Mouse (Mus musculus): ENCODE measurements around the gene Prr14.
"Not testable (repeated sequence)": the region's sequence is repeated elsewhere in the genome, so short reads cannot be mapped to it uniquely, and the experiment has no call there.

The Prr14 gene

DNA sequence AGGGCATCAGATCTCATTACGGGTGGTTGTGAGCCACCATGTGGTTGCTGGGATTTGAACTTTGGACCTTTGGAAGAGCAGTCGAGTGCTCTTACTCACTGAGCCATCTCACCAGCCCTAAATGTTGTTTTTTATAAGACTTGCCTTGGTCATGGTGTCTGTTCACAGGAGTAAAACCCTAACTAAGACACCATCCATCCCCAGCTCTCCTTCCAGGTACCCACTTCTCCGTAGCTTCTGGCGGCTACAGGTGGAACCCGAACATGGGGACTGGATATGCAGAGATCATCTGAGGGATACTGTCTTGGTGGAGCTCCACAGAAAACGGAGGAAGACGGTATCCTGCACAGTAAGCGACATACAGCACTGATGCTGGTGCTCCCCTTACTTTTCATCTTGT, at the start of gene Prr14:
TSS of gene Prr14 (plus strand) at position 301 of the 400 bp plus-strand sequence.
- not testable (repeated sequence) for DNase-seq

DNA sequence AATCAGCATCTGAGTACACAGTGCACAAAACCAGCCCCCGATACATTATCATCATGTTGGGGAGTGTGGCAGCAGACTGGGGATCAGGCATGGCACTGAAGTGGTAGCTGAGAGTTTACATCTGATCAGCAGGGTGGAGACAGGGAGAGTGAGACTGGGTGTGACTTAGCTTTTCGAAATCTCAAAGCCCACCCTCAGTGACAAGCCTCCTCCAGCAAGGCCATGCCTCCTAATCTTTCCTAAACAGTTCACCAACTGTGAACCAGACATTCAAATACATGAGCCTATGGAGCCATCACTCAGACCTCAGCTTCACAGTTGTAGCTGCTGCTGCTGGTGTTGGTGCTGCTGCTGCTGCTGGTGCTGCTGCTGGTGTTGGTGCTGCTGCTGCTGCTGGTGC, 48.0 kb upstream of the Prr14 start:
- DNase-seq, result no peak

DNA sequence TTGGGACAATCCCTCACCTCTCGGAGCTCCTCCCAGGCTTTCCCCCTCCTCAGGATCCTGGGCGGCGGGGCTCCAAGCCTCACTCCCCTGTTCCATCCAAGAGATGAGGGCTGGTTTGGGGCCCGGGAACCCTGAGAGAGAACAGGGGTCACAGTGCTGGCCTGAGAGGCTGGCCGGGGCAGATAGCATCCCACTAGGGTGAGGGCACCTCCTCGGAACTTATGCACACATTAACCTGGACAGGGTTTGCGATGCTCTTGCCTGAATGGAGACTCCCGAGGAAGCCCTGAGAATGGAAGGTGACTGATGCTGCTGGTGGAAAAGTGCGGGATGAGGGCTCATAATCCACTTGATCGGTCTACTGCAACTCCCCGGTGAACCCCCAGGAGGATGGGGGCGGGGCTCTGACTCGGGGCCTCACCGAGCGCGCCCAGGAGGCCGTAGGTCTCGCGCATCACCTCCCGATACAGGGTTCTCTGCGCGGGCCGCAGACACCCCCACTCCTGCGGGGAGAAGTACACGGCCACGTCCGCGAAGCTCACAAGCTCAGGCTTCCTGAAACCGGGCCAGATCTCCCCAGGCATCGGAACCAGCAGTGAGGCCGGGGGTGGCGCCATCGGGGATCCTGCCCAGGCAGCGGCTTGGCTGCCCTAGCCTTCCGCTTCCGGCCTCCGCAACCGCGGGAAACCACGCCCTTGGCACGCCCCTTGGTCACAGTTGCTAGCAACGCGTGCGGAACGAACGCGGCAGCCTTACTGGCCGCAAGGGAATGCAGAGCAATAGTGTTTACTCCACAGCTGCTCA, 37.8 kb upstream of the Prr14 start, which contains the start of gene Zfp688:
TSS of gene Zfp688 (minus strand) at position 681 of the 804 bp plus-strand sequence.
- peak; percentile 88 for DNase-seq

DNA sequence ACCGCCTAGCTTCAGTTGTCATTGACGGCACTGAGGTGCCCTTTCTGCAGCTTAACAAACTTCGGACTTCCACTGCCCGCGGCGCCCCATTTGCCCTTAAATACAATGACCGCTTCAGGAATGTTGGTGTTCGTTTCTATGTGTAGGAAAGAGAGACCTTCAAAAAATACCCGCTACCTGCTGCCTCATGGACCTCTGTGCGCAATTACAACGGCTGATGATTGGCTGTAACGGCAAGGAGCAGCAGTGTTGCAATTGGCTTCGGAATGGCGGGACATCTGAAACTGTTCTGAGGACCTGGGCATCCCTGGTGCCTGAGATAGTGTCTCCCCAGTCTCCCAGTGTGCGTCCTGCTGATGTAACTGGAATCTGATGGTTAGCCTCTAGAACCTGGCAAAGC, 37.2 kb upstream of the Prr14 start:
- DNase-seq, result no peak

DNA sequence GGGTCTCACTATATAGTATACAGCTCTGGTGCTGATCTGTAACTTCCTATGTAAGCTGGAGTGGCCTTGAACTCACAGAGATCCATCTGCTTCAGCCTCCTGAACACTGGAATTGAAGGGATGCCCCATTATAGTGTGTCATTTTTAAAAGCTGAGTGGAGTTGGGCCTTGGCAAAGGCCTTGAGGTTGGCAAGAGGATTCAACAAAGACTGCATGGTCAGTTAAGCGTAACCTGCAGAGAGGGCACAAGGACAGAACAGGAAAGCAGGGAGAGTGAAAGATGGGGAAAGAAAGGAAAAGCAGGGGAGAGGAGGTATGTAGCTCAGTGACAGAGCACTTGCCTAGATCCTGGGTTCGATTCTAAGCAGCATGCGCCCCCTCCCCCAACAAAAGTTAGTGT, 34.1 kb upstream of the Prr14 start:
- no peak for DNase-seq

DNA sequence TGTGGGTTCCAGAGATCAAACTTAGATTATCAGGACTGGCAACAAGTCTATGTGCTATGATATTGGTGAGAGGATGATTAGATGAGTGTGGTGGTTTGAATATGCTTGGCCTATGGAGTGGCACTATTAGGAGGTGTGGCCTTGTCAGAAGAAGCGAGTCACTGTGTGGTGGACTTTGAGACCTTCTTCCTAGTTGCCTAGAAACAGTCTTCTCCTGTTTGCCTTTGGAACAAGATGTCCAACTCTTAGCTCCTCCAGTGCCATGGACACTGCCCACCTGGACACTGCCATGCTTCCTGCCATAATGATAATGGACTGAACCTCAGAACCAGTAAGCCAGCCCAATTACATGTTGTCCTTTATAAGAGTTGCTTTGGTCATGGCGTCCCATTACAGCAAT, 33.5 kb upstream of the Prr14 start:
- no peak for DNase-seq

DNA sequence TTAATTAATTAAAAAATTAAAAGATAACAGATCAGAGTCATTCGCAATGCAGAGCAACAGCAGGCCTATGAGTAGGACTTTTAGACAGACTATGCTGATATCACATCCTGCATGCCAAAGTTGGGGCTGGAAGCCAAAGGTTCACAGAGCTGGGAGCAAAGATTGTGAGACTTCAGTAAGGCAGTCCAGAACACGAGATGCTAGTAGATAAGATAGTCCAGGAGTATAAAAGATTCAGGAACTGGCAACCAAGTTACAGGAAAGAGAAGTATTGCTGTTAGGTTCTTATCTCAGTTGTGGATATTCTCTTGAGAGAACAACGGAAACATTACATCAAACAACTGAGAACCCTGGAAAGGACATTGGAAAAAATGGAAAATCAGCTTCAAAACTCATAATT, 33.1 kb upstream of the Prr14 start:
- no peak for DNase-seq

DNA sequence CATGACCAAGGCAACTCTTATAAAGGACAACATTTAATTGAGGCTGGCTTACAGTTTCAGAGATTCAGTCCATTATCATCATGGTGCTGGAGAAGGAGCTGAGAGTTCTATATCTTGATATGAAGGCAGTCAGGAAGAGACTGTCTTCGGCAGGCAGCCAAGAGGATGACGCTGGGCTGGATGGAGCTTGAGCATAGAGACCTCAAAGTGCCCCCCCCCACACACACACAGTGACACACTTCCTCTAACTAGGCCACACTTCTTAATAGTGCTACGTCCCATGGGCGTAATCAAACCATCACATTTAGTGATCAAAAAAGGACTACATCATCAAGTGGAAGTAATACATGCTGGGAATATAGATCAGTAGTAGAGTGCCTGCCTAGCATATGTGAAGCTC, 24.2 kb upstream of the Prr14 start:
- DNase-seq, result no peak

DNA sequence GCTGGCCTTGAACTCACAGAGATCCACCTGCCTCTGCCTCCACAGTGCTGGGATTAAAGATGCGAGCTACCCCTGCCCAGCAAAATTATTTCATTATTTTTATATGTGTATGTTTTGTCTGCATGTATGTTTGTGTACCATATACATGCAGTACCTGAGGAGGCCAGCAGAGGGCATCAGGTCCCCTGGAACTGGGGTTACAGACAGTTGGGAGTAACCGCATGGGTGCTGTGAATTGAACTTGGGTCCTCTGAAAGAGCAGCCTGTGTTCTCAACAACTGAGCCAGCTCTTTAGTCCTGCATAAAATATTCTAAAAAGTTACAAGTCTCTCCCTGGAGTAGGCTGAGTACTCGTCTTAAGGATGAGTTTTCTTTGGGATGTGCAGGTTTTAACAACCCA, 21.7 kb upstream of the Prr14 start:
- no peak for DNase-seq

DNA sequence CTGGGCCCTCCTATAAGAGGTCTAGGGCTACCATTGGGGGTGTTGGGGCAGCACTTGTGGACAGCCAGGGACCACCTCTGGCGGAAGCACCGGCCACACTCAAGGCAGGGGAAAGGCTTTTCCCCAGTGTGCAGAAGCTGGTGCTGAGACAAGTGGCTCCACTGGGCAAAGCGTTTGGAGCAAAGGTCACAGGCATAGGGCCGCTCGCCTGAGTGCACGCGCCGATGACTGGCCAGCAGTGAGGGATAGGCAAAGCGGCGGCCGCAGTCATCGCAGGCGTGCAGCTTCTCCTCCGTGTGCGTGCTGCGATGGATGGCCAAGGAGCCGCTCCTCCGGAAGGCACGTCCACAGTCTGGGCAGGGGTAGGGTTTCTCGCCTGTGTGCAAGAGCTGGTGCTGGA, 15.4 kb upstream of the Prr14 start:
- DNase-seq, result no peak

DNA sequence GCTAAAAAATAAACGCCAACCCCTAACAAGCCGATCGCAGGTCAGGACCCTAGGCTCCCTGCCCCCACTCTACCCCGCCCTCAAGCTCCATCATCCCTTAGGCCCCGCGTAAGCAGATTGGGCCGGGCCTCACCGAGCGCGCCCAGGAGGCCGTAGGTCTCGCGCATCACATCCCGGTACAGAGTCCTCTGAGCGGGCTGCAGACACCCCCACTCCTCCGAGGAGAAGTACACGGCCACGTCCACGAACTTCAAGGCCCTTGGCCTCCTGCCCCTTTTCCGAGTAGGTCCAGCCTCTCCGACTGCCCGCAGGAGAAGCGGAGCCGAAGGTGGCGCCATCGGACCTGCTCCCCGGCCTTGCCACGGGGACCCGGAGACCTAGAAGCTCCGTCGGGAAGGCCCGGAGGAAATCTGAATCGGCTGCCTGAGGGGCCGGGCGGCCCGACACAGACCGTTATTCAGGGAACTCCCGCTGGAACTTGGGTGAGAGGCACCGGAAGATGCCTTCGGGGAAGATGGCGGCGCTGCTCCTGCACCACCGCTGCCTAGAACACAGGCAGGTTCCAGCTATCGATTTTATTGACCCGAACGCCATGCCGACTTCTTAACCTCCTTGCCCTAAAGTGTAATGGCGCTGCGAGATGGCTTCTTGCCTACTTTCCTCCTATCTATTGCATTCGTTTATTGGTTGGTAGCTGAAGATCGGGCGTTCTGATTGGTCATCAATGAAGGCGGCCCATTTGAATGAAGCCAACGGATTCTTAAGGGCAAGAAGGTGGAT, 10.7 kb upstream of the Prr14 start, which contains the start of gene Zfp689:
TSS of gene Zfp689 (minus strand) at position 638 of the 780 bp plus-strand sequence.
- DNase-seq, result peak; percentile 94

DNA sequence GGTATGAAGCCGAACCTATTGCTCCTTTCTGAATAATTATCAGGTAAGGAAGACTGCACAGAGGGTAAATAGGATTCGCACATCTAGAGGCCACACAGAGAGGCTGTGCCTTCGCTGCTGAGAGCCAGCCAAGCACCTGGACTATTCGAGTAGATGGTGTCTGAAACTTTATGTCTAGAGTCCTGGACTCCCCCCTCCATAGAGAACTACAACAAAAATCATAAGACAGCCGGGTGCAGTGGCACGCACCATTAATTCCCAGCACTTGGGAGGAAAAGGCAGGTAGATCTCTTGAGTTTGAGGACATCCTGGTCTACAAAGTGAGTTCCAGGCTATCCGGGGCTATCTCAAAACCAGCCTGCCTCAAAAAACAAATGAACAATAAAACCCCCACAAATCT, 9.4 kb upstream of the Prr14 start:
- DNase-seq, result no peak

DNA sequence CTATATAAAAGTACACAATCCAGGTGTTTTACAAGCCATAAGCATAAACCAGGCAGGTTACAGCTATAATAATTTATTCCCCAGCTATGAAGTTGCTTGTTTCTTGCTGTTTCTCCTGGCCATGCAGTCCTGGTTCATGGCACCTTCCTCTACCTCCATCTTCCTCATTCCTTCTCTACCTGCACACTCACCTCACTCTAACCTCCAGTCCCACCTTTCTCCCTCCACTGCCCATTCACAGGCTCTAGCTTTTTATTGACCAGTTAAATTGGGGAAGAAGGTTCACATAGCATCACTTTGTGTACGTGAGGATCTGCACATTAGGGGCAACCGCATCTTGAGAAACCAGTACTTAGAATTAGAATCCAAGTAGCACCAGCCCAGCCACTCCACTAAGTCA, 6.4 kb upstream of the Prr14 start:
- DNase-seq, result no peak

DNA sequence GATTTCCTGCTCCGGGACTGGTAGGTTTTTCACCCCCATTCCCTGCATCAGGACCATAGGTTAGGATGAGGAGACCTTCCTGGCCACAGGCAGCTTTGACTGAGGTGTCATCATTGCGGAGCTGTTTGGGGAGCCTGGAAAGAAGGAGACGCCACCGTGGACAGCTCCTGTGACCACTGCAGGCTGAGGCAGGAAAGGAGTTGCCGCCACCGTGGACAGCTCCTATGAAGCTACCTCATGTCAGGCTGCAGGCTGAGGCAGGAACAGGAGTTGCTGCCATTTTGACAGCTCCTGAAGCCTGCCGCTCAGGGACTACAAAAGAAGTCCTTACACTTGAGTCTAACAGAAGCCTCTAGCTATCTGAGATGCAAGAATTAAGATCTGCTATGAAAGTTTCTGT, 4.5 kb upstream of the Prr14 start:
- no peak for DNase-seq

DNA sequence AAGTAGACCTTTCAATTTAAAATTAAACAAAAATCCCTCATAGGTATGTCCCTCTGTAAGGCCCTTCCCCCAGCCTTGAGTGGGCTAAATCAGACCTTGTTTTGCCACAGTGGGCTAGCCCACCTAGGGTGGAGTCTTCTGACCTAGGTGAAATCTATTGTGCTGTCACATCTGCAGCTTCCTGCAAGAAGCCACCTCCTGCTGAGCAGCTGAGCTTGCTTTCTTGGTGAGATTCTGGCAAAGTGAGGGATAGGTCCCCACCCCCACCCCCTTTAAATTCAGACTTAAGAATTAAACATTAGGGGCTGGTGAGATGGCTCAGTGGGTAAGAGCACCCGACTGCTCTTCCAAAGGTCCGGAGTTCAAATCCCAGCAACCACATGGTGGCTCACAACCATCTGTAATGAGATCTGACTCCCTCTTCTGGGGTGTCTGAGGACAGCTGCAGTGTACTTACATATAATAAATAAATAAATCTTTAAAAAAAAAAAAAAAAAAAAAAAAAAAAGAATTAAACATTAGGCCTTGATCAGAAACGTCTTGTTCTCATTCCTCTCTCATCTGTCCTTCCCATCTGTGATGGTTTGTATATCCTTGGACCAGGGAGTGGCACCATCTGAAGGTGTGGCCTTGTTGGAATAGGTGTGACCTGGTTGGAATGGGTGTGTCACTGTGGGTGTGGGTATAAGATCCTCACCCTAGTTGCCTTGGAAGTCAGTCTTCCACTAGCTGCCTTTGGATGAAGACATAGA, 864 bp upstream of the Prr14 start:
- not testable (repeated sequence) for DNase-seq

DNA sequence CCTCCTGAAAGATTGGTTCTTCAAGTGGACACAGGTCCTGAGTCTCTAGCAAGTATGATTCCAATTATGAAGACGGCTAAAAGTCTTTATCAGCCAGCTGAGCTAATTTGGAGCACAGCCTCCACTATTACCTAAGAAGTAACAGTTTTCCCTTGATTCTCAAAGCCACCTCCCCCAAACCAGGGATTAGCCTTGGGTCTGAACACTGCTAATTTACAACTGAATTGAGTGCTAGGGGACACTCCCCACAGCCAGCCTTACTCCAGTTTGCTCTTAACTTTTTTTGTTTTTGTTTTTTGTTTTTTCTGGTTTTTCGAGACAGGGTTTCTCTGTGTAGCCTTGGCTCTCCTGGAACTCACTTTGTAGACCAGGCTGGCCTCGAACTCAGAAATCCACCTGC, 5.8 kb downstream of the Prr14 start:
- DNase-seq, result no peak

DNA sequence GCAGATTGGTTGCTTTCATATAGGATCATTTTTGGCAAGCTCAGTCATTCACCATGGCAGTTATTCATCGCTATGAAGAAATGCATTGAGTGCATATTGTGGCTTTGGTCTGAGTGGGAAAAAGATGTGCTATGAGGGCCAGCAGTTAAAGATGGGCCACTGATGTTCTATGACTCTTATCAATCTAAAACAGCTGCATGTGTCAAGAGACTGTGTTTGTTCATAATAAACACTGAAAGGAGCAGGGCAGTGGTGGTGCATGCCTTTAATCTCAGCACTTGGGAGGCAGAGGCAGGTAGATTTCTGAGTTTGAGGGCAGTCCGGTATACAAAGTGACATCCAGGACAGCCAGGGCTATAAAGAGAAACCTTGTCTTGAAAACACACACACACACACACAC, 6.3 kb downstream of the Prr14 start:
- DNase-seq, result not testable (repeated sequence)

DNA sequence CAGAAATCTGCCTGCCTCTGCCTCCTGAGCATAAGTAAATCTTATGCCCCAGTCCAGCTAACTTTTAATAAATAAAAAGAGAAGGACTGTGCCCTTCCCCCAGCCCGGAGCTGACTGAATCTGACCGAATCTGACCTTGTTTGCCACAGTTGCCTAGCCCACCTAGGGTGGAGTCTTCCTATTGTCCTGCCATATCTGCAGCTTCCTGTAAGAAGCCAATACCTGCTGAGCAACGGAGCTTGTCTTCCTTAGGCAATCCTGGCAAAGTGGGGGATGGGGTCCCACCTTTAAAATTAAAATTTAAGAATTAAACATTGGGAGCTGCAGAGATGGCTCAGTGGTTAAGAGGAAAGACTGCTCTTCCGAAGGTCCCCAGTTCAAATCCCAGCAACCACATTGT, 7.2 kb downstream of the Prr14 start:
- DNase-seq, result no peak

DNA sequence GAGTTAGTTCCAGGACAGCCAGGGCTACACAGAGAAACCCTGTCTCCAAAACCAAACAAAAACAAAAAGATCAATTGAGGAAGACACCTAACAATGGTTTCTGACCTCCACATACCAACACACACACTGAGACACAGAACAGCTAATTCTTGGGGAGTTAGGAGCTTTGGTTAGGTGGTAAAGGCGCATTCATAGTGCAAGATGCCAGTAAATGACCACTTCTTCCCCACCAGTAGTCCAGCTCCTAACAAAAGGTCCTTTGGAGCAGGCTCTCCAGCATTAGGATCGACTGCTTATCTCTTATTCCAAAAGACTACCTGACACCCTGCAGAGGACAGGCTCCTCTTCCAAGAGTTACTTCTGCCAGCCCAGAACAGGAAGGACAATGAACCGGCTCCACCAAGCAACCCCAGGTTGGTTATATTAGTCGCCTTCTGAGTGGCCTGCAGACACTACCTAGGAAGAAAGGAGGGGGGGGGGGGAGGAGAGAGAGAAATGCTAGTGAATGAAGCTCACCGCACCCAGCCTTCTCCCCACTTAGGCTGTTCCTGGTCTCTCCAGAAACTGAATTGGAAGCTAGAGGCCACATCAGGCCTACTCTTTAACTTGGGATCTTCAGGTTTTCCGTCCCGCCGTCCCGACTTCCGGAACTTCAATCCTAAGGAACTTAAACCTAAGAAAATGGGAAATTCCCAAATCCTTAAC, 10.8 kb downstream of the Prr14 start:
- no peak for DNase-seq

DNA sequence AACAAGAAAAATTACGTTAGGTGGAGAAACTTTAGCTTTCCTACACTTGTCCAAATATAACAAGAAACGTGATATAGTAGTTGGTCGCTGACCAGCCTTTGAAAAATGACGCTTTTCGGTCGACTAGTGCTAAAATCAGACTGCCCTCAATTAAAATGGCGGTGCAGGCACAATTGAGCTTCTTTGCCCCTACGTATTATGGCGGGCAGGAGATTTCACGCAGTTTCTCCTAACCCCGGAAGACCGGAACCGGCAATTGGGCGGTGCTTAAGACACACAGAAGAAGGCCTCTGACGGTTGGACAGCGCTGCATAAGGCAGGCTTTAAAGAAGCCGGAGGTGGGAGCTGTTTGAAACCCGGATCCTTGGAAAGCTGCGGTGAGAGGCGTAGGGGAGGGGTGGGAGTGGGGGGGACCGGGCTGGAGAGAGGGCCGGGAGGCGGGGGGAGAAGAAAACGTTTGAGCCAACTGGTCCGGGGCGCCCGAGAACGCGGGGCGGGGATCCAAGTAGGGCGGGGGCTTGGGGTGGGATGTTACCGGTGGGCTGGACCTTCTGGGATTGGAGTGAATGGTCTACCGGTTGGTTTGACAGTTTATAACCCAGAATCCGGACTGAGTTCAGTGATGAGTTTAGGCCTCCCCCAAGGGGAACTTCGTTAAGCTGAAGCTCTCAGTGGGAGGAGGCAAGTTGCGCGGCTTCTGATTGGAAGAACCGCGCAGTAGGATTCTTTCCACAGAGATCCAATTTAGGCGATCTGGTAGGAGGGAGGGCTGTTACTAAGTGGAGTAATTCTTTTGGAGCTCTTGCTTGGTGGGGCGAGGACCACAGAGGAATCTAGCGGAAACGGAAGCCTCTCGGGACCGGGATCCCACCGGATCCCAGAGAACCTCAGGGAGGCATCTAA, 11.6 kb downstream of the Prr14 start:
- peak; percentile 87 for DNase-seq

DNA sequence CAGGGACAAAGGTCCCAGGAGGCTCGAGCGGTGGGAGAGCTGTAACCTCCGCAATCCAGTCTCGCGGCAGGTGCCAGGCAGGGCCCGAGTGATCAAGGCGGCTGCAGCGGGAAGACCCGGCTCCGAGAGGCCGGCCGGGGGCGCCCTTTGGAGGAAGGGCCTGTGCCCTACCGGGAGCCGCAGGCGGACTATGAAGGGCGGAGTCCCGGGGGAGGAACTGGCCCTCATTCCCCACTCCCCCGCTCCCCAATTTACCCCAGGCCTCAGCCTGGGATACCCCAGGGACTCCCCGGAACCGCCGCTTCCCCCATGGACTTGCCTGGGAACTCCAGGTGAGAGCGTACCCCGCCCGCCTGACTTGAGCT, 12.2 kb downstream of the Prr14 start:
- peak; percentile 60 for DNase-seq

DNA sequence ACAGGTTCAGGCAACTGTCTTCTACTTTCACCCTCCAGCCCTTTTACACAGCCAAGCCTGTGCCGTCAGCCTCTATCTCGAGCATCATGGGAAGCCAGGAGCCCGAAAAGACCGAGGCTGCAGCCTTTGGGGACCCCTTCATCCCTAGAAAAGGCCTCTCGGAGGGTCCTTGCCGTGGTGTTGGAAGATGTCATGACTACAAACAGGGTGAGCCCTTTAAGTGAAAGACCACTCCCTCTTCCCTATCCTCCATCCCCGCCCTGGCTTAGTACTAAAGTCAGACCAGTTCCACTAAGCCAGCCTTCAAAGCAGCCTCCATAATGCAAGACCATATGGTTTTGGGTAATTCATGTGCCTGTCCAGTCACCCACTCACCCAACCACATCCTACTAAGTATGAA, 12.6 kb downstream of the Prr14 start:
- no peak for DNase-seq

Measured in cerebellum, adult 8-10 months (tissue).